Comparison of ENCODE assay signal across 23 mouse cellular contexts in genomic region chr5:91532748-91533496, GRCm38 (mm10).
"Had no signal": no experiment of that assay in that cellular context is flagged by ENCODE, and none has a peak within 500 bp of the region (broad histone marks: within the 10 kb centered on the region; RNA-seq: fewer than 3 reads in every experiment).

No protein-coding gene starts in this region.

- H3K27me3 ChIP-seq: heart, embryonic 13.5 days; heart, embryonic 15.5 days; hindbrain, embryonic 12.5 days; limb, embryonic 13.5 days; limb, embryonic 15.5 days; liver, embryonic 12.5 days had no signal

- H3K9me3 ChIP-seq: heart, embryonic 10.5 days; heart, embryonic 13.5 days; heart, embryonic 15.5 days; hindbrain, embryonic 10.5 days; hindbrain, embryonic 12.5 days; limb, embryonic 13.5 days; limb, embryonic 15.5 days; liver, embryonic 12.5 days had no signal

- H3K4me1 ChIP-seq: heart, embryonic 10.5 days; heart, embryonic 13.5 days; heart, embryonic 15.5 days; hindbrain, embryonic 10.5 days; hindbrain, embryonic 12.5 days; limb, embryonic 15.5 days; liver, embryonic 12.5 days had no signal

- H3K36me3 ChIP-seq: heart, embryonic 10.5 days; heart, embryonic 15.5 days; hindbrain, embryonic 10.5 days; hindbrain, embryonic 12.5 days; limb, embryonic 13.5 days; limb, embryonic 15.5 days; liver, embryonic 12.5 days had no signal

- DNase-seq: gastrocnemius, adult 2 months; gastrocnemius, postnatal 10 days; gastrocnemius, postnatal 25 days; heart, adult 18-20 months; heart, postnatal 4 days; kidney, adult 18-20 months; kidney, postnatal 10 days; kidney, postnatal 36 days; left cerebral cortex, postnatal 4 days had no signal

- ATAC-seq: hindbrain, embryonic 16.5 days; inflammation-experienced regulatory T-cells, adult 6 months; liver, embryonic 12.5 days had no signal

- H3K4me2 ChIP-seq: heart, embryonic 13.5 days; heart, embryonic 15.5 days; hindbrain, embryonic 12.5 days; hindbrain, embryonic 14.5 days; limb, embryonic 13.5 days; limb, embryonic 15.5 days; liver, embryonic 12.5 days had no signal

- H3K4me3 ChIP-seq: gastrocnemius, adult 2 months; heart, embryonic 10.5 days; heart, embryonic 13.5 days; heart, embryonic 15.5 days; hindbrain, embryonic 10.5 days; hindbrain, embryonic 12.5 days; layer of hippocampus, adult 2 months; left cerebral cortex, adult 2 months; limb, embryonic 13.5 days; limb, embryonic 15.5 days; liver, embryonic 12.5 days had no signal

- H3K9ac ChIP-seq: heart, embryonic 13.5 days; heart, embryonic 15.5 days; hindbrain, embryonic 12.5 days; hindbrain, embryonic 14.5 days; limb, embryonic 13.5 days; limb, embryonic 15.5 days; liver, embryonic 12.5 days; liver, embryonic 14.5 days had no signal

- H3K27ac ChIP-seq: gastrocnemius, adult 2 months; heart, embryonic 10.5 days; heart, embryonic 13.5 days; heart, embryonic 15.5 days; hindbrain, embryonic 10.5 days; hindbrain, embryonic 12.5 days; hindbrain, embryonic 14.5 days; layer of hippocampus, adult 2 months; left cerebral cortex, adult 2 months; limb, embryonic 13.5 days; limb, embryonic 15.5 days; liver, embryonic 12.5 days; liver, embryonic 14.5 days had no signal
